Mouse (Mus musculus) bone marrow, adult 2 months (tissue): ENCODE measurements around the gene Wdr54.

Source experiments
- CTCF ChIP-seq: fragments of 200-500 bp; IDR thresholded peaks from 2 replicates; pipeline ENCODE4 v1.5.1; 2011; ENCODE audit warnings: low read length, control low read depth; ENCODE audit not compliant: control insufficient read depth, insufficient read depth
- POLR2A ChIP-seq: fragments of 200-500 bp; IDR thresholded peaks from 2 replicates; pipeline ENCODE4 v1.6.1; 2011; ENCODE audit warnings: low read depth, mild to moderate bottlenecking, control low read depth, low read length, borderline replicate concordance; ENCODE audit not compliant: control insufficient read depth

DNA sequence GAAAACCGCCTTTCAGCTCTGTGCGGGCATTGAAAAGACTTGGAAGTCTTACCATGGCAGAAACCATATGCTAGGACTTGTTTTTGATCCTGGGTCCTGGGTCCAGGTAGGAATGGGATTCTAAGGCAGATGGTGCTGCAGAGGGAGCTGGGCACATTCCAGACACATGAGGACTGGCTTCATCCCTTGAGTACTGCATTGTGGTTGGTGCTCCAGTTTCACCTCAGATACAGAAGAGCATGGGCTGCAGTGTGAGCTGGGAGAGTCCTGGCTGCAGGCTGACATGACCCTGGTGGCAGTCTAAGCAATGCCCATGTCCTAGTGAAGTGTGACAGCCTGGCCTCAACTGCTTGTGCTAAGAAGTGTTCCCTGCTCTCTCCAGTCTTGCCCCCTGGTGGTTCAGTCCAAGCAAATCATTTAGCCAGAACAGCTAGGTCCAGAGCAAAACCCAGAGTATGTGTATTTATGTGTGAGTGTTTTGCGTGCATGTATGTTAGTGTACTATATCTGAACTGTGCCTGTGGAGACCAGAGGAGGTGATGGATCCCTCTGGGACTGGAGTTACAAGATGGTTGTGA lies 28.8 kb upstream of the Wdr54 start:
- TF ChIP-seq CTCF, result peak; percentile 31; the same call in 1 of the 2 replicates
- no peak for TF ChIP-seq POLR2A
